Mouse (Mus musculus) spleen, postnatal 36 days (tissue): ENCODE measurements around the gene Tmem101.
"Not testable (repeated sequence)": the region's sequence is repeated elsewhere in the genome, so short reads cannot be mapped to it uniquely, and the experiment has no call there.

Experiments used
- DNase-seq, 2 experiments: peaks; one replicate each; pipeline ENCODE4 v3.0.0; 2022; ENCODE audit warnings: low spot score in 2 of 2, mixed read lengths in 1 of 2

Tmem101 gene

GRCm38 (mm10) chr11:102156039-102156785 lies at the start of gene Tmem101:
Tmem101 (minus strand) TSS chr11:102156404.
- peak; percentile 80 to 86 for DNase-seq

GRCm38 (mm10) chr11:102201408-102201821 lies 45.2 kb upstream of the Tmem101 start:
- DNase-seq: no peak

- no peak for DNase-seq
Measured at GRCm38 (mm10) chr11:102199856-102200255, 43.7 kb upstream of the Tmem101 start.

- DNase-seq: no peak
Measured at GRCm38 (mm10) chr11:102198245-102198644, 42.0 kb upstream of the Tmem101 start.

GRCm38 (mm10) chr11:102196018-102196797 lies 40.0 kb upstream of the Tmem101 start:
- no peak for DNase-seq

- DNase-seq: no peak
Measured at GRCm38 (mm10) chr11:102193657-102194440, 37.6 kb upstream of the Tmem101 start.

- no peak for DNase-seq
Measured at GRCm38 (mm10) chr11:102190848-102191247, 34.6 kb upstream of the Tmem101 start.

GRCm38 (mm10) chr11:102189461-102190436 lies 33.5 kb upstream of the Tmem101 start, which contains the start of gene G6pc3:
G6pc3 (plus strand) TSS chr11:102189620.
- peak; percentile 89 to 92 for DNase-seq

GRCm38 (mm10) chr11:102188980-102189379 lies 32.8 kb upstream of the Tmem101 start:
- no peak for DNase-seq

GRCm38 (mm10) chr11:102186235-102186634 lies 30.0 kb upstream of the Tmem101 start:
- DNase-seq: no peak

- no peak for DNase-seq
Measured at GRCm38 (mm10) chr11:102185677-102186076, 29.5 kb upstream of the Tmem101 start.

GRCm38 (mm10) chr11:102184646-102185495 lies 28.7 kb upstream of the Tmem101 start, which contains the start of gene Lsm12:
Lsm12 (minus strand) TSS chr11:102185296.
- DNase-seq: peak; percentile 97

- no peak for DNase-seq
Measured at GRCm38 (mm10) chr11:102184253-102184645, 28.0 kb upstream of the Tmem101 start.

- no peak for DNase-seq
Measured at GRCm38 (mm10) chr11:102179836-102180235, 23.6 kb upstream of the Tmem101 start.

GRCm38 (mm10) chr11:102168689-102169088 lies 12.5 kb upstream of the Tmem101 start:
- DNase-seq: no peak

- no peak for DNase-seq
Measured at GRCm38 (mm10) chr11:102167539-102167938, 11.3 kb upstream of the Tmem101 start.

GRCm38 (mm10) chr11:102165971-102166722 lies 9.9 kb upstream of the Tmem101 start:
- no peak for DNase-seq

GRCm38 (mm10) chr11:102159781-102160180 lies 3.6 kb upstream of the Tmem101 start:
- DNase-seq: no peak

- DNase-seq: not testable (repeated sequence)
Measured at GRCm38 (mm10) chr11:102158024-102158423, 1.8 kb upstream of the Tmem101 start.
